15 mouse cellular contexts compared by ENCODE assay signal in the genomic region with DNA sequence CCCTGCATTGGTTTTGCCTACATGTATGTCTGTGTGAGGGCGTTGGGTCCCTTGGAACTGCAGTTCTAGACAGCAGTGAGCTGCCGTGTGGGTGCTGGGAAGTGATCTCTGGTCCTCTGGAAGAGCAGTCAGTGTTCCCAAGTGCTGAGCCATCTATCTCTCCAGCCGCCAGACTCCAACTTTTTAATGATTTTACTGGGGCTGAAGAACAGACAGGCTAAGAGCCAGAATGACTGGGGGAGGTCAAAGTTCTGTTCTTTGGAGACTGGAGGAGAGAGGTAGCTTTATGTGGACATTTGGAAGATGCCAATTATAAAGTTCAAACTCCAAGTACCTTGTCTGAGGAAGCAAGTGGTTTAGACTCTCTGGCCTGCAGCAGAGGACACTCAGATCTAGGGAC.
DNase-seq lines count a peak whose midpoint lies in the region.
"Had no signal": no experiment of that assay in that cellular context is flagged by ENCODE, and none has a peak within 500 bp of the region (broad histone marks: within the 10 kb centered on the region; RNA-seq: fewer than 3 reads in every experiment).

No protein-coding gene starts in this region.

- peak; percentile 75 for DNase-seq in kidney, adult 11 months
- DNase-seq in kidney, adult 18-20 months, result no peak
- peak; percentile 22 for DNase-seq in kidney, postnatal 10 days
- DNase-seq in kidney, postnatal 4 days, result no peak
- DNase-seq in kidney, postnatal 25 days, result peak; percentile 59 to 81
- no peak for DNase-seq in Muller cell, postnatal 12 days (ENCODE audit: inconsistent ontology term)
- DNase-seq: adrenal gland, adult 2 months; adrenal gland, postnatal 25 days; cerebellum, adult 18-20 months; cerebellum, adult 9-11 months; cerebellum, postnatal 36 days; gastrocnemius, postnatal 10 days; heart, adult 18-20 months; heart, postnatal 10 days; heart, postnatal 4 days had no signal

Comparison
In these comparisons a context has a peak if more than half of its experiments do, and no peak if none do; other contexts are left out.
1. DNase-seq: peak in kidney, adult 11 months (single experiment), kidney, postnatal 10 days (single experiment) and kidney, postnatal 25 days (2 of 2); none in kidney, adult 18-20 months (single experiment), kidney, postnatal 4 days (0 of 2) and Muller cell, postnatal 12 days (single experiment).